ENCODE assay signal across 14 mouse cellular contexts in the genomic region with DNA sequence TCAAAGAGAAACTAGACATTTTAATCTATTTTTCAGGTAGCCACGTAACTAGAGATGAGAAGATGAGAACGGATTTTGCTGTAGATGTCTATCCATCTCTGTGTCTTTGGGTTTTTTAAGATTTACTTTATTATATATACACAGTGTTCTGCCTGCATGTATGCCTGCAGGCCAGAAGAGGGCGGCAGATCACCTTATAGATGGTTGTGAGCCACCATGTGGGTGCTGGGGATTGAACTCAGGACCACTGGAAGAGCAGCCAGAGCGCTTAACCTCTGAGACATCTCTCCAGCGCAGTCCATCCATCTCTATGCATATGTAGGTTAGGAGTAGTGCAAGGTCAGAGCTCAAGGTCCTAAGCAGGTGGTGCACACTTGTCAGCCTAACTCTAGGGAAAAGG. TPM values are rescaled to one million over a fixed set of nuclear protein-coding genes. Genes with fewer than 3 reads are reported as not detected.
DNase-seq lines count a peak whose midpoint lies in the region; ATAC-seq and TF ChIP-seq lines count a peak whose summit lies in the region.
"Had no signal": no experiment of that assay in that cellular context is flagged by ENCODE, and none has a peak within 500 bp of the region (broad histone marks: within the 10 kb centered on the region; RNA-seq: fewer than 3 reads in every experiment).

No protein-coding gene starts in this region.

- CTCF ChIA-PET in Patski (lab: Charles Lee): interaction anchor here (1.0 to 1.4 kb wide), 2 partner anchors 9 to 109 kb away, joined by 3 read pairs; no protein-coding TSS in a partner anchor

- H3K36me3 ChIP-seq in heart, embryonic 14.5 days (ENCODE audit: control insufficient read depth, insufficient read depth, low read length): no peaks in the 10 kb centered on the region
- no peaks in the 10 kb centered on the region for H3K36me3 ChIP-seq in heart, embryonic 11.5 days (ENCODE audit: control insufficient read depth, insufficient read depth, low read length)
- no peaks in the 10 kb centered on the region for H3K36me3 ChIP-seq in lung, embryonic 14.5 days (ENCODE audit: insufficient read depth)
- no peaks in the 10 kb centered on the region for H3K36me3 ChIP-seq in liver, postnatal 0 days (replicated peaks; ENCODE audit: insufficient read depth, low read length)
- H3K36me3 ChIP-seq: forebrain, embryonic 10.5 days; heart, embryonic 15.5 days; stomach, embryonic 15.5 days had no signal

- TF ChIP-seq CTCF in lung, embryonic 14.5 days (IDR thresholded peaks at IDR 0.05; ENCODE audit: low read depth): peak; percentile 51
- TF ChIP-seq CTCF in Patski (IDR thresholded peaks at IDR 0.05): peak; percentile 58
- TF ChIP-seq CTCF in liver, postnatal 0 days (IDR thresholded peaks at IDR 0.05; ENCODE audit: low read depth): peak; percentile 55

- 81% methylated on average over 5 of the region's 5 CpGs for WGBS in heart, embryonic 14.5 days
- 77% methylated on average over 5 of the region's 5 CpGs for WGBS in heart, embryonic 11.5 days (ENCODE audit: insufficient replicate concordance)
- WGBS in lung, embryonic 14.5 days: 75% methylated on average over 5 of the region's 5 CpGs
- 85% methylated on average over 5 of the region's 5 CpGs for WGBS in liver, postnatal 0 days (ENCODE audit: insufficient replicate concordance)

- peak overlapping the region; percentile 60; the same call in 1 of the 2 replicates for H3K4me2 ChIP-seq in heart, embryonic 14.5 days (ENCODE audit: low read length)
- H3K4me2 ChIP-seq in heart, embryonic 11.5 days: no peak overlapping the region
- H3K4me2 ChIP-seq in lung, embryonic 14.5 days: no peak overlapping the region; the same call in 1 of the 2 replicates
- H3K4me2 ChIP-seq in liver, postnatal 0 days (ENCODE audit: low read depth, low read length): no peak overlapping the region

- no peak overlapping the region for H3K4me3 ChIP-seq in heart, embryonic 14.5 days (ENCODE audit: control insufficient read depth in 1 of 2, insufficient read depth in 1 of 2, low read depth in 1 of 2, low read length in 2 of 2)
- H3K4me3 ChIP-seq in heart, embryonic 11.5 days (ENCODE audit: low read depth, low read length): no peak overlapping the region
- H3K4me3 ChIP-seq in lung, embryonic 14.5 days (ENCODE audit: low read depth, low read length): no peak overlapping the region
- H3K4me3 ChIP-seq in liver, postnatal 0 days (ENCODE audit: low read depth, low read length): no peak overlapping the region
- H3K4me3 ChIP-seq: myocyte had no signal

- H3K9me3 ChIP-seq in heart, embryonic 14.5 days (ENCODE audit: control insufficient read depth, low read length): no peaks in the 10 kb centered on the region
- H3K9me3 ChIP-seq in heart, embryonic 11.5 days (replicated peaks; ENCODE audit: control insufficient read depth, low read length): no peaks in the 10 kb centered on the region
- no peaks in the 10 kb centered on the region for H3K9me3 ChIP-seq in lung, embryonic 14.5 days (ENCODE audit: low read depth, low read length)
- no peaks in the 10 kb centered on the region for H3K9me3 ChIP-seq in liver, postnatal 0 days (ENCODE audit: low read length)
- H3K9me3 ChIP-seq: forebrain, embryonic 10.5 days; heart, embryonic 15.5 days; stomach, embryonic 15.5 days had no signal

- TF ChIP-seq EP300 in liver, postnatal 0 days (IDR thresholded peaks at IDR 0.05; ENCODE audit: low read depth): no peak

- no peak for ATAC-seq in heart, embryonic 14.5 days (ENCODE audit: insufficient number of reproducible peaks, insufficient read depth, low FRiP score, low read depth)
- no peak for ATAC-seq in heart, embryonic 11.5 days (replicated peaks; ENCODE audit: insufficient number of reproducible peaks, low FRiP score, low TSS enrichment)
- no peak for ATAC-seq in lung, embryonic 14.5 days (ENCODE audit: insufficient read depth)
- ATAC-seq in Patski: no peak
- no peak for ATAC-seq in liver, postnatal 0 days

- H3K27me3 ChIP-seq in heart, embryonic 14.5 days (ENCODE audit: control insufficient read depth, insufficient read depth, low read length): no peaks in the 10 kb centered on the region
- no peaks in the 10 kb centered on the region for H3K27me3 ChIP-seq in heart, embryonic 11.5 days (ENCODE audit: control insufficient read depth, insufficient read depth, low read length)
- no peaks in the 10 kb centered on the region for H3K27me3 ChIP-seq in lung, embryonic 14.5 days (ENCODE audit: insufficient read depth, low read length)
- no peaks in the 10 kb centered on the region for H3K27me3 ChIP-seq in Patski
- H3K27me3 ChIP-seq in liver, postnatal 0 days (ENCODE audit: insufficient read depth, low read length): no peaks in the 10 kb centered on the region
- H3K27me3 ChIP-seq: heart, embryonic 15.5 days; stomach, embryonic 15.5 days had no signal

- in situ Hi-C loops in Patski (cut with MboI; ENCODE audit: low pct_unique_long_range_greater_than_20kb): no loop called here

- peak; percentile 25 for DNase-seq in lung, embryonic 14.5 days
- no peak for DNase-seq in lung, postnatal 36 days
- no peak for DNase-seq in Patski (ENCODE audit: low read depth, low spot score)
- DNase-seq in liver, postnatal 0 days: no peak
- DNase-seq in layer of hippocampus, postnatal 14 days (ENCODE audit: low spot score in 2 of 2): no peak
- DNase-seq in Muller cell, postnatal 12 days (ENCODE audit: inconsistent ontology term): no peak

- H3K4me1 ChIP-seq in heart, embryonic 14.5 days (ENCODE audit: control insufficient read depth in 2 of 2, insufficient read depth in 2 of 2, low read length in 2 of 2): peaks cover 6 to 10% of the 10 kb centered on the region in 2 experiments; a peak in 3 of 4 replicates
- peaks cover 8% of the 10 kb centered on the region for H3K4me1 ChIP-seq in heart, embryonic 11.5 days (ENCODE audit: control insufficient read depth, insufficient read depth, low read length)
- H3K4me1 ChIP-seq in lung, embryonic 14.5 days (ENCODE audit: insufficient read depth): no peaks in the 10 kb centered on the region
- peaks cover 42% of the 10 kb centered on the region for H3K4me1 ChIP-seq in liver, postnatal 0 days (ENCODE audit: insufficient read depth)

- POLR2A ChIA-PET in Patski (lab: Charles Lee): no interaction called here

- H3K27ac ChIP-seq in heart, embryonic 14.5 days (replicated peaks in 1 of 2; ENCODE audit: control insufficient read depth in 1 of 2, insufficient read depth in 1 of 2, low read depth in 2 of 2, low read length in 2 of 2): no peak overlapping the region
- H3K27ac ChIP-seq in heart, embryonic 11.5 days (ENCODE audit: low read depth, low read length): no peak overlapping the region
- H3K27ac ChIP-seq in lung, embryonic 14.5 days (ENCODE audit: low read depth): no peak overlapping the region
- H3K27ac ChIP-seq in liver, postnatal 0 days (ENCODE audit: low read depth): no peak overlapping the region
- H3K27ac ChIP-seq: forebrain, embryonic 10.5 days; heart, embryonic 15.5 days; stomach, embryonic 15.5 days had no signal

- no peak overlapping the region for H3K9ac ChIP-seq in heart, embryonic 14.5 days (ENCODE audit: low read length)
- H3K9ac ChIP-seq in heart, embryonic 11.5 days (ENCODE audit: low read depth, low read length): no peak overlapping the region
- no peak overlapping the region for H3K9ac ChIP-seq in lung, embryonic 14.5 days
- no peak overlapping the region for H3K9ac ChIP-seq in liver, postnatal 0 days (replicated peaks)
- H3K9ac ChIP-seq: heart, embryonic 15.5 days; stomach, embryonic 15.5 days had no signal

RNA-seq across cellular contexts. Expression of a gene that starts 13.1 kb away (rescaled TPM):
- polyA plus RNA-seq in heart, embryonic 14.5 days (2014; fragmentation: Nextera tagmentation; extraction: Ambion mirVana): 14.1 and 16.5 TPM in 2 replicates
- polyA plus RNA-seq in heart, embryonic 11.5 days (2014; fragmentation: Nextera tagmentation; extraction: Ambion mirVana): 23.5 and 27.3 TPM in 2 replicates
- 14.1 and 16.0 TPM in 2 replicates for polyA plus RNA-seq in lung, embryonic 14.5 days (2014; fragmentation: Nextera tagmentation; extraction: Ambion mirVana)
- 48.0 TPM for polyA plus RNA-seq in Patski (2021)
- polyA plus RNA-seq in liver, postnatal 0 days (2015; fragmentation: Nextera tagmentation; extraction: Ambion mirVana): 35.6 and 57.1 TPM in 2 replicates
- total RNA-seq in layer of hippocampus, postnatal 14 days (2021): 1 to 10 TPM; 3.1 to 6.0 TPM

RNA-seq across cellular contexts. Expression of a gene that starts 45.7 kb away (rescaled TPM):
- polyA plus RNA-seq in heart, embryonic 14.5 days (2014; fragmentation: Nextera tagmentation; extraction: Ambion mirVana): not detected in 2 replicates
- polyA plus RNA-seq in heart, embryonic 11.5 days (2014; fragmentation: Nextera tagmentation; extraction: Ambion mirVana): not detected in 2 replicates
- polyA plus RNA-seq in lung, embryonic 14.5 days (2014; fragmentation: Nextera tagmentation; extraction: Ambion mirVana): not detected in 2 replicates
- polyA plus RNA-seq in Patski (2021): not detected
- polyA plus RNA-seq in liver, postnatal 0 days (2015; fragmentation: Nextera tagmentation; extraction: Ambion mirVana): not detected in 2 replicates
- not detected for total RNA-seq in layer of hippocampus, postnatal 14 days (2021)
- total RNA-seq: gastrocnemius, adult 18-20 months; left cerebral cortex, postnatal 36 days had no signal
- polyA plus RNA-seq: forebrain, embryonic 10.5 days; heart, embryonic 15.5 days; myocyte; stomach, embryonic 15.5 days had no signal

RNA-seq across cellular contexts. Expression of a gene that starts 45.9 kb away (rescaled TPM):
- polyA plus RNA-seq in heart, embryonic 14.5 days (2014; fragmentation: Nextera tagmentation; extraction: Ambion mirVana): 8.1 and 10.2 TPM in 2 replicates
- polyA plus RNA-seq in heart, embryonic 11.5 days (2014; fragmentation: Nextera tagmentation; extraction: Ambion mirVana): 10.0 and 12.0 TPM in 2 replicates
- polyA plus RNA-seq in lung, embryonic 14.5 days (2014; fragmentation: Nextera tagmentation; extraction: Ambion mirVana): 17.4 TPM in 2 replicates
- 21.9 TPM for polyA plus RNA-seq in Patski (2021)
- 1.9 and 2.1 TPM in 2 replicates for polyA plus RNA-seq in liver, postnatal 0 days (2015; fragmentation: Nextera tagmentation; extraction: Ambion mirVana)
- total RNA-seq in layer of hippocampus, postnatal 14 days (2021): 10 to 100 TPM; 43.7 to 44.9 TPM

RNA-seq across cellular contexts. Expression of a gene that starts 48.5 kb away (rescaled TPM):
- polyA plus RNA-seq in heart, embryonic 14.5 days (2014; fragmentation: Nextera tagmentation; extraction: Ambion mirVana): 0.41 TPM in 1 of 2 replicates, not detected in the other
- 0.13 and 0.32 TPM in 2 replicates for polyA plus RNA-seq in heart, embryonic 11.5 days (2014; fragmentation: Nextera tagmentation; extraction: Ambion mirVana)
- 0.43 and 0.46 TPM in 2 replicates for polyA plus RNA-seq in lung, embryonic 14.5 days (2014; fragmentation: Nextera tagmentation; extraction: Ambion mirVana)
- polyA plus RNA-seq in Patski (2021): 0.33 TPM
- not detected in 2 replicates for polyA plus RNA-seq in liver, postnatal 0 days (2015; fragmentation: Nextera tagmentation; extraction: Ambion mirVana)
- total RNA-seq in layer of hippocampus, postnatal 14 days (2021): not detected
- total RNA-seq: gastrocnemius, adult 18-20 months; left cerebral cortex, postnatal 36 days had no signal
- polyA plus RNA-seq: myocyte had no signal
